Mouse (Mus musculus): Measurements from ENCODE around the gene Armc8. TPM values are rescaled to one million over a fixed set of nuclear protein-coding genes. Genes with fewer than 3 reads are reported as not detected.
A peak's percentile ranks its signal among the peaks of the same experiment; 100 is the strongest.

Armc8 gene
- polyA plus RNA-seq, 1 experiment from 2014 or later = 20.5 TPM

GRCm38 (mm10) chr9:99441647-99442433 lies 126.9 kb downstream of the Armc8 start:
- Histone ChIP-seq H3K9me3 (replicated peaks) (no peaks in the 10 kb centered on the region), H3K4me2 (replicated peaks) (no peak overlapping the region), H3K4me3 (replicated peaks) (no peak overlapping the region), H3K27me3 (peaks cover 9% of the 10 kb centered on the region; the same call in 1 of the 2 replicates), H3K9ac (no peak overlapping the region), H3K4me1 (peaks cover 23% of the 10 kb centered on the region), H3K27ac (replicated peaks) (peak overlapping the region; percentile 73), H3K36me3 (no peaks in the 10 kb centered on the region)
- 69% methylated on average over 4 of the region's 4 CpGs for WGBS
- ATAC-seq (ENCODE audit: insufficient number of reproducible peaks, low FRiP score, low TSS enrichment, low read depth) = peak; percentile 40

- H3K4me3 ChIP-seq (replicated peaks) = no peak overlapping the region
- ATAC-seq (ENCODE audit: insufficient number of reproducible peaks, low FRiP score, low TSS enrichment, low read depth) = no peak
- 44% methylated on average over 5 of the region's 5 CpGs for WGBS
Observed at GRCm38 (mm10) chr9:99440941-99441340, 127.8 kb downstream of the Armc8 start.

GRCm38 (mm10) chr9:99439064-99439463 lies 129.6 kb downstream of the Armc8 start:
- Histone ChIP-seq H3K9ac (no peak overlapping the region), H3K4me2 (replicated peaks) (no peak overlapping the region), H3K4me1 (peaks cover 39% of the 10 kb centered on the region), H3K27me3 (peaks cover 9% of the 10 kb centered on the region; the same call in 1 of the 2 replicates), H3K9me3 (replicated peaks) (no peaks in the 10 kb centered on the region), H3K36me3 (no peaks in the 10 kb centered on the region), H3K4me3 (replicated peaks) (no peak overlapping the region), H3K27ac (replicated peaks) (no peak overlapping the region)
- 68% methylated on average over 8 of the region's 8 CpGs for WGBS
- no peak for ATAC-seq (ENCODE audit: insufficient number of reproducible peaks, low FRiP score, low TSS enrichment, low read depth)

More at GRCm38 (mm10) chr9:99440941-99441340, 127.8 kb downstream of the Armc8 start:
- Histone ChIP-seq H3K4me2 (replicated peaks) (no peak overlapping the region), H3K36me3 (no peaks in the 10 kb centered on the region), H3K9me3 (replicated peaks) (no peaks in the 10 kb centered on the region), H3K27ac (replicated peaks) (no peak overlapping the region; the same call in 1 of the 2 replicates), H3K4me1 (peaks cover 22% of the 10 kb centered on the region), H3K27me3 (peaks cover 9% of the 10 kb centered on the region; the same call in 1 of the 2 replicates), H3K9ac (no peak overlapping the region)

- Histone ChIP-seq H3K9ac (no peak overlapping the region), H3K27ac (replicated peaks) (0 out of 2 replicates have a peak overlapping the region, but pooled peaks have one; percentile 91), H3K4me3 (replicated peaks) (no peak overlapping the region), H3K4me2 (replicated peaks) (peak overlapping the region; percentile 87; the same call in 1 of the 2 replicates), H3K36me3 (no peaks in the 10 kb centered on the region), H3K4me1 (peaks cover 47% of the 10 kb centered on the region), H3K27me3 (peaks cover 9% of the 10 kb centered on the region; the same call in 1 of the 2 replicates), H3K9me3 (replicated peaks) (no peaks in the 10 kb centered on the region)
- WGBS = 78% methylated on average over 12 of the region's 12 CpGs
- ATAC-seq (ENCODE audit: insufficient number of reproducible peaks, low FRiP score, low TSS enrichment, low read depth) = no peak
Observed at GRCm38 (mm10) chr9:99437781-99438565, 130.7 kb downstream of the Armc8 start.

GRCm38 (mm10) chr9:99437031-99437764 lies 131.5 kb downstream of the Armc8 start, which contains the start of gene Mras:
TSS of gene Mras (minus strand) at chr9:99437381.
- Histone ChIP-seq H3K9me3 (replicated peaks) (no peaks in the 10 kb centered on the region), H3K36me3 (no peaks in the 10 kb centered on the region), H3K4me2 (replicated peaks) (peak within 1 kb of the TSS; percentile 87), H3K27ac (replicated peaks) (peak within 1 kb of the TSS; percentile 91), H3K27me3 (peaks cover 9% of the 10 kb centered on the region; the same call in 1 of the 2 replicates), H3K4me1 (peaks cover 52% of the 10 kb centered on the region), H3K9ac (peak within 1 kb of the TSS; percentile 79), H3K4me3 (replicated peaks) (peak within 1 kb of the TSS; percentile 81)
- 15% methylated on average over 27 of the region's 27 CpGs for WGBS
- ATAC-seq (ENCODE audit: insufficient number of reproducible peaks, low FRiP score, low TSS enrichment, low read depth) = no peak

- ATAC-seq (ENCODE audit: insufficient number of reproducible peaks, low FRiP score, low TSS enrichment, low read depth) = peak; percentile 70
- Histone ChIP-seq H3K9me3 (replicated peaks) (no peaks in the 10 kb centered on the region), H3K9ac (peak overlapping the region; percentile 79), H3K4me3 (replicated peaks) (peak overlapping the region; percentile 81), H3K27me3 (peaks cover 9% of the 10 kb centered on the region; the same call in 1 of the 2 replicates), H3K36me3 (no peaks in the 10 kb centered on the region), H3K27ac (replicated peaks) (peak overlapping the region; percentile 91), H3K4me2 (replicated peaks) (peak overlapping the region; percentile 87), H3K4me1 (peaks cover 45% of the 10 kb centered on the region)
- under 1% methylated on average over 66 of the region's 86 CpGs for WGBS
Observed at GRCm38 (mm10) chr9:99436182-99437030, 132.3 kb downstream of the Armc8 start.

- peak overlapping the region; percentile 81 for H3K4me3 ChIP-seq (replicated peaks)
- peak overlapping the region; percentile 79 for H3K9ac ChIP-seq
- H3K4me2 ChIP-seq (replicated peaks) = peak overlapping the region; percentile 87
- peak overlapping the region; percentile 91 for H3K27ac ChIP-seq (replicated peaks)
- H3K27me3 ChIP-seq = peaks cover 9% of the 10 kb centered on the region; the same call in 1 of the 2 replicates
- H3K36me3 ChIP-seq = no peaks in the 10 kb centered on the region
- peak; percentile 20; the same call in 1 of the 2 replicates for ATAC-seq (ENCODE audit: insufficient number of reproducible peaks, low FRiP score, low TSS enrichment, low read depth)
- 8% methylated on average over 16 of the region's 16 CpGs for WGBS
- H3K4me1 ChIP-seq = peaks cover 45% of the 10 kb centered on the region
- H3K9me3 ChIP-seq (replicated peaks) = no peaks in the 10 kb centered on the region
Observed at GRCm38 (mm10) chr9:99435619-99436181, 133.0 kb downstream of the Armc8 start.

- peak overlapping the region; percentile 87 for H3K4me2 ChIP-seq (replicated peaks)
- peak overlapping the region; percentile 91 for H3K27ac ChIP-seq (replicated peaks)
- 9% methylated on average over 14 of the region's 14 CpGs for WGBS
- peak overlapping the region; percentile 79; the same call in 1 of the 2 replicates for H3K9ac ChIP-seq
- H3K4me3 ChIP-seq (replicated peaks) = peak overlapping the region; percentile 81
- peaks cover 9% of the 10 kb centered on the region; the same call in 1 of the 2 replicates for H3K27me3 ChIP-seq
- no peaks in the 10 kb centered on the region for H3K36me3 ChIP-seq
- peaks cover 42% of the 10 kb centered on the region for H3K4me1 ChIP-seq
- ATAC-seq (ENCODE audit: insufficient number of reproducible peaks, low FRiP score, low TSS enrichment, low read depth) = peak; percentile 47
- H3K9me3 ChIP-seq (replicated peaks) = no peaks in the 10 kb centered on the region
Observed at GRCm38 (mm10) chr9:99434892-99435618, 133.6 kb downstream of the Armc8 start.

GRCm38 (mm10) chr9:99432478-99432877 lies 136.2 kb downstream of the Armc8 start:
- 71% methylated on average over 4 of the region's 4 CpGs for whole genome bisulfite sequencing

More at GRCm38 (mm10) chr9:99432478-99432877, 136.2 kb downstream of the Armc8 start:
- H3K9me3 ChIP-seq (replicated peaks) = no peaks in the 10 kb centered on the region
- peaks cover 54% of the 10 kb centered on the region for H3K4me1 ChIP-seq
- H3K36me3 ChIP-seq = no peaks in the 10 kb centered on the region
- no peak overlapping the region for H3K9ac ChIP-seq
- no peak for ATAC-seq (ENCODE audit: insufficient number of reproducible peaks, low FRiP score, low TSS enrichment, low read depth)
- no peak overlapping the region for H3K4me3 ChIP-seq (replicated peaks)
- no peaks in the 10 kb centered on the region for H3K27me3 ChIP-seq
- no peak overlapping the region for H3K27ac ChIP-seq (replicated peaks)
- H3K4me2 ChIP-seq (replicated peaks) = no peak overlapping the region
